Mouse (Mus musculus): ENCODE measurements around the gene Ccdc14.

DNA sequence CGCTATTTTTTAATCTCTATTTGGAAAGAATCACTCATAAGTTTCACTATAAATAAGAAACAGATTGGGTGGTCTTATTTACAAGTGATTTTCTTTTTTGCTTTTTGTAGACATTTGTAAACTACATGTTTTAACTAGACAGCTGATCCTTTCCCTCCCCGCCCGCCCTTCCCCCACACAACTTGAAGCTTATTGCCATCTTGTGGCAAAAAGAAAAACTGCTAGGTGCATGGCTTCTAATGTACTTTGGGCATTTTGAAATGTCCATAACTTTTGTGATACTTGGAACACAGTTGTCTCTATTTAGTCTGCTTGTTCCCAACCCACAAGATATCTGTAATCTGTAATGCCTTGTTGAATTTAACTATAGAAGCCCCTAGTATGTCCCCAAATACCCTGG lies 21.1 kb downstream of the Ccdc14 start:
- TF ChIP-seq MAZ (IDR thresholded peaks at IDR 0.05; ENCODE audit: low read depth, low read length): no peak
- TF ChIP-seq CTCF (IDR thresholded peaks at IDR 0.05 in 2 of 3, conservative IDR thresholded peaks at IDR 0.05 in 1 of 3; ENCODE audit: control insufficient read depth in 1 of 3, insufficient read depth in 1 of 3, low read depth in 2 of 3, low read length in 3 of 3, poor library complexity in 1 of 3, severe bottlenecking in 1 of 3): peak; percentile 24 to 56 (median 52); a peak in 4 of 6 replicates
- TF ChIP-seq ZNF384 (IDR thresholded peaks at IDR 0.05; ENCODE audit: low read depth, low read length): no peak
- no peak for TF ChIP-seq GATA1 (IDR thresholded peaks at IDR 0.05; ENCODE audit: low read depth, low read length)
- TF ChIP-seq POLR2A (IDR thresholded peaks at IDR 0.05; ENCODE audit: control insufficient read depth in 1 of 2, insufficient read depth in 1 of 2, low read depth in 1 of 2, low read length in 2 of 2, poor library complexity in 1 of 2): no peak
- no peak for TF ChIP-seq HCFC1 (IDR thresholded peaks at IDR 0.05; ENCODE audit: low read depth, low read length)
- no peak for TF ChIP-seq MYC (IDR thresholded peaks at IDR 0.05; ENCODE audit: low read depth, low read length)
- no peak for TF ChIP-seq CHD2 (IDR thresholded peaks at IDR 0.05; ENCODE audit: low read length)
- no peak for TF ChIP-seq EP300 (IDR thresholded peaks at IDR 0.05; ENCODE audit: low read depth in 1 of 2, low read length in 2 of 2)
- TF ChIP-seq SIN3A (IDR thresholded peaks at IDR 0.05; ENCODE audit: low read length): no peak

Data from MEL (cell line).